Mouse (Mus musculus): ENCODE measurements at regions not wholly inside any gene's neighbourhood (a gene's known extent, or its start where the extent isn't known, plus 50 kb on each side); places are given as distances from the start of the nearest gene placed in this dataset.

DNA sequence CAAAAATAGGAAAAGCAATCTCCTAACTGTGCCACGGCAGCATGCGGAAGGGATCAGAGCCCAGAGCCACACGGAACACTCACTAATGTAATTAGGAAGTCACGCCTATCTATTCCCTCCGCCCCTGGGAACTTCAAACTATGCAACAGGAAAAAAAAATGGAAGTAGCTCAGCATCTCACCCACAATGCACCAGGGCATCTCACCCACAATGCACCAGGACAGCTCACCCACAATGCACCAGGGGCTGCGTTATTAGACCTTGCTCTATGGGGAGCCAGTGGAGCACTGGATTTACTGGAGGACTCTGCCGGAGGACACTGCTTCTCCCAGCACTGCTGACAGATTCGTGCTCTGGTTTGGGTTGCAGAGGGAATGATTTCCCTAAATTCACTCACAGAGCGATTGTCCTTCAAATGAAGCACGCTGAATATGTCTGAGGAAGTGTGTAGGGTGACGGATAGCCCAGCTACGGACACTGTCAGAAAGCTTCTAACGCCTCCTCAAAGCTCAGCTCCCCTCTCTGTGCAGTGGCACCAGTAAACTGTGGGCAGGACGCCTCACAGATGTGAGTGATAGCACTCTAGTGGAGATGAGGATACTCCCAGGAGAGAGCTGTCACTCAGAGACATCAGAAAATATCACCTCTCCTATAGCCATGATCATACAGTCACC is 51.8 kb upstream of the Mbnl2 start:
- TF ChIP-seq USF1 (IDR thresholded peaks at IDR 0.05; ENCODE audit: low read depth) (no peak), POLR2A (IDR thresholded peaks at IDR 0.05; ENCODE audit: insufficient read length, low read depth) (no peak)
